Mouse (Mus musculus) erythroblast, adult 5-6 weeks (primary cell): ENCODE data around the gene Klhl3. TPM values are rescaled to one million over a fixed set of nuclear protein-coding genes. Genes with fewer than 3 reads are reported as not detected.

Experiments
- ATAC-seq: replicated peaks from 2 replicates; pipeline ENCODE4 v1.8.0; 2016; ENCODE audit warnings: moderate number of reproducible peaks, mild to moderate bottlenecking, moderate TSS enrichment, inconsistent platforms; ENCODE audit not compliant: poor library complexity, low FRiP score, severe bottlenecking
- total RNA-seq, 2 experiments: library from RNA; stranded (forward) in 1 of 2; stranded (reverse) in 1 of 2; fragments of 150-400 nt in 1 of 2; fragments of 200-764, 138-1000 nt in 1 of 2; gene quantifications; 2 replicates each; pipeline versions ENCODE4 v1.2.3 to v1.2.4; 2015 to 2017; ENCODE audit warnings: low replicate concordance in 2 of 2

Klhl3 gene
- total RNA-seq, 2 experiments from 2014 or later: not detected

GRCm38 (mm10) chr13:57984637-57985036 lies 128.8 kb downstream of the Klhl3 start:
- no peak for ATAC-seq

DNA sequence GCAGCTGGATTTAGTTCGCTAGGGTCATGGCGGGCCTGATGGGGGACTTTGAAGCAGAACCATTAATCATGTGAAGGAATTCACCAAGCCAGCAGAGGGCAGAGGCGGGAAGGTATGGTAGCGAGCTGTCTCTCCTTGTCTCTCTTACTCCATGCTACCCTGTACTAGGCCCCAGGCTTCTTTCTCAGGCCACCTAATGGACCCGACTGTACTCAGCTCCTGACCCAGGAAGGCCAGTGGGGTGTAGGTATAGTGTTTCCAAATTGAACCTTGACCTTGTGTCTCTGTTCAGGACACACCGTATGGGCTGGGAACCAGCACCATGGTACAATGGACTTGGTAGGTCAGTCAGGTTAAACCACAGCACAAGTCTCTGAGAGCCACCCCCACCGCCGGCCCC lies 129.2 kb downstream of the Klhl3 start:
- no peak for ATAC-seq

- no peak for ATAC-seq
Observed at GRCm38 (mm10) chr13:57983330-57983729, 130.1 kb downstream of the Klhl3 start.

GRCm38 (mm10) chr13:57982904-57983303 lies 130.5 kb downstream of the Klhl3 start:
- no peak for ATAC-seq

- no peak for ATAC-seq
Observed at GRCm38 (mm10) chr13:57980679-57981078, 132.7 kb downstream of the Klhl3 start.

GRCm38 (mm10) chr13:57980071-57980470 lies 133.3 kb downstream of the Klhl3 start:
- no peak for ATAC-seq

DNA sequence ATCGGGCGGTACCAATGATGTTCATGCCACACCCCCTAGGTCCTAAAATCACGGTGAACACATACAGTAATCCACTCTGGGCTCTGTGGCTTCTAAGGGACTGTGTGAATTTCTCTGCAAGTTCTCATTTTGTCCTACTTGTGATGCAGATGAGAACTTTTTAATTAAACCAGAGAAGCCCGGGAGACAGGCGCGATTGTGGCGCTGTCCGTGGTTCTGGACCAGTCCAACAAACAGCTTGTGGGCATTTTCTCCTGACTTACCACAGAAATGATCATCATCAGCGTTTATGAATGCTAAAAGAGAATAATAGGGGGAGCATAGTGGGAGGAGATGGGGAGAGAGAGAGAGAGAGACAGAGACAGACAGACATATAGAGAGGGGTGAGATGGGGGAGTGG lies 134.5 kb downstream of the Klhl3 start:
- ATAC-seq: no peak

GRCm38 (mm10) chr13:57977721-57978120 lies 135.7 kb downstream of the Klhl3 start:
- ATAC-seq: no peak

GRCm38 (mm10) chr13:57965658-57966057 lies 147.7 kb downstream of the Klhl3 start:
- no peak for ATAC-seq

- ATAC-seq: no peak
Observed at GRCm38 (mm10) chr13:57960254-57960653, 153.1 kb downstream of the Klhl3 start.

- ATAC-seq: no peak
Observed at GRCm38 (mm10) chr13:57959806-57960205, 153.6 kb downstream of the Klhl3 start.

Other genes with a start within 250 kb of the Klhl3 start
- gene Spock1, start 205.3 kb downstream of the Klhl3 start, total RNA-seq (2015; ENCODE audit: low replicate concordance): not detected in 2 replicates
- gene Spock1, start 205.3 kb downstream of the Klhl3 start, total RNA-seq (2017; ENCODE audit: low replicate concordance): not detected in 2 replicates
- gene Hnrnpa0, start 15.0 kb upstream of the Klhl3 start, total RNA-seq (2015; ENCODE audit: low replicate concordance): 29.6 and 35.1 TPM in 2 replicates
- 12.9 and 24.4 TPM in 2 replicates for gene Hnrnpa0, start 15.0 kb upstream of the Klhl3 start, total RNA-seq (2017; ENCODE audit: low replicate concordance)
- gene Idnk, start 44.1 kb upstream of the Klhl3 start, total RNA-seq (2015; ENCODE audit: low replicate concordance): 9.2 and 15.0 TPM in 2 replicates
- gene Idnk, start 44.1 kb upstream of the Klhl3 start, total RNA-seq (2017; ENCODE audit: low replicate concordance): 4.7 and 14.4 TPM in 2 replicates
- gene Ubqln1, start 102.1 kb upstream of the Klhl3 start, total RNA-seq (2015; ENCODE audit: low replicate concordance): 15.5 and 15.8 TPM in 2 replicates
- 19.3 and 20.6 TPM in 2 replicates for gene Ubqln1, start 102.1 kb upstream of the Klhl3 start, total RNA-seq (2017; ENCODE audit: low replicate concordance)
- 1.3 and 6.1 TPM in 2 replicates for gene Gkap1, start 162.1 kb upstream of the Klhl3 start, total RNA-seq (2015; ENCODE audit: low replicate concordance)
- gene Gkap1, start 162.1 kb upstream of the Klhl3 start, total RNA-seq (2017; ENCODE audit: low replicate concordance): 4.5 and 5.6 TPM in 2 replicates
- not detected in 2 replicates for gene Kif27, start 245.5 kb upstream of the Klhl3 start, total RNA-seq (2015; ENCODE audit: low replicate concordance)
- not detected in 2 replicates for gene Kif27, start 245.5 kb upstream of the Klhl3 start, total RNA-seq (2017; ENCODE audit: low replicate concordance)